Mouse (Mus musculus): ENCODE data around the gene Olfr1396.

- TF ChIP-seq CTCF (IDR thresholded peaks at IDR 0.05; ENCODE audit: control insufficient read depth, insufficient read depth, insufficient read length) (no peak), MYOG (IDR thresholded peaks at IDR 0.05; ENCODE audit: control insufficient read depth, extremely low read depth, insufficient read length) (no peak), USF1 (IDR thresholded peaks at IDR 0.05; ENCODE audit: low read depth) (no peak), MYOD1 (IDR thresholded peaks at IDR 0.05; ENCODE audit: control insufficient read depth, insufficient read length, low read depth) (no peak), MAX (IDR thresholded peaks at IDR 0.05) (no peak), CEBPB (IDR thresholded peaks at IDR 0.05; ENCODE audit: low read depth) (no peak)
Measured at GRCm38 (mm10) chr11:49080636-49081035, 34.0 kb downstream of the Olfr1396 start.
